ENCODE assay signal across 13 mouse cellular contexts in the genomic region with DNA sequence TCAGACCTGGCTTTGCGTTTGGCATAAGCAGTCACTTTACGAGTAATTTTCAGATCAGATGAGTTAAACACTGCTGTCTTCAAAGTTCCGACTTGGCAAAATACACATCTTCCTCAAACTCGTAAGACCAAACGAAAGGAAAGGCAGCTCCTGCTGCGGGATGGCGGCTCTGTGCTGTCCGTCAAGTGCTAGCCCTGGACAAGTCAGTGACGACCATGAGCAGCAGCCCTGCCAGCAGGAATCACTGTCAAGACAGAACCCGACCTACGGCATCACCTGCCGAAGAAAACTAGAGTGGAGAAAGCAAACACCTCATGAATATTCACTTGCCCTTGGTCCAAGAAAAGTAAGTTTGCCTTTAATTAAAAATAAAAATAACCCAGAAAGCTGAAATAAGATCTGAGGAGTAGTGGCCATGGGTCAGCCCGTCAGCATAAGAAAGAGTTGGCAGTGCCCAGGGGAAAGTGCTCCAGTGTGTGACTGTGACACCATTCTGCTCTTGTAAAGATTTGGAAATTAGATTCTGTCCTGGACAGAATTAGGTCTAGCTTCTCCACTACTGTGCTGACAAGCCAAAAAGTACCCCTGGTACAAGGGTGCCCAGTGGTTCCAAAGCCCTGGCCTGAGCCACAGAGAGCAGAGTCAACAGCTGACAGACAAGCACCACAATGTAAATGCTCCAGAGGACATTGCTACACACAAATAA.
DNase-seq lines count a peak whose midpoint lies in the region; ATAC-seq and TF ChIP-seq lines count a peak whose summit lies in the region.
"Had no signal": no experiment of that assay in that cellular context is flagged by ENCODE, and none has a peak within 500 bp of the region (broad histone marks: within the 10 kb centered on the region; RNA-seq: fewer than 3 reads in every experiment).

No protein-coding gene starts in this region.

- H3K4me1 ChIP-seq in cortical plate, adult 2 months (ENCODE audit: control insufficient read depth, insufficient read depth, low read length) = peaks cover 1% of the 10 kb centered on the region
- peaks cover 28% of the 10 kb centered on the region for H3K4me1 ChIP-seq in hindbrain, embryonic 15.5 days (replicated peaks)

- H3K27ac ChIP-seq in cortical plate, adult 2 months (ENCODE audit: insufficient read depth, low read length) = peak overlapping the region; percentile 69; the same call in 1 of the 2 replicates
- peak overlapping the region; percentile 38; the same call in 1 of the 2 replicates for H3K27ac ChIP-seq in hindbrain, embryonic 15.5 days (replicated peaks)

- H3K9ac ChIP-seq in hindbrain, embryonic 15.5 days = no peak overlapping the region

- intact Hi-C loops in gastrocnemius, postnatal 14 days (cut with DNase I; ENCODE audit: low total_unique reads) = no loop called here
- intact Hi-C loops in left cerebral cortex, postnatal 4 days (cut with DNase I) = no loop called here

- H3K9me3 ChIP-seq in hindbrain, embryonic 15.5 days = no peaks in the 10 kb centered on the region

- H3K4me2 ChIP-seq in hindbrain, embryonic 15.5 days = no peak overlapping the region
- H3K4me2 ChIP-seq: liver, embryonic 11.5 days had no signal

- ATAC-seq in hindbrain, embryonic 15.5 days (ENCODE audit: low FRiP score, low read depth) = no peak
- ATAC-seq in megakaryocyte progenitor cell, adult 5-6 weeks (replicated peaks; ENCODE audit: poor library complexity) = no peak
- ATAC-seq: Patski had no signal

- H3K36me3 ChIP-seq in hindbrain, embryonic 15.5 days = no peaks in the 10 kb centered on the region; the same call in 1 of the 2 replicates

- no peaks in the 10 kb centered on the region for H3K27me3 ChIP-seq in hindbrain, embryonic 15.5 days
- H3K27me3 ChIP-seq: Patski had no signal

- TF ChIP-seq POLR2A in cortical plate, adult 2 months (IDR thresholded peaks at IDR 0.05; ENCODE audit: extremely low read depth, insufficient read depth, low read length) = no peak

- TF ChIP-seq CTCF in cortical plate, adult 2 months (IDR thresholded peaks at IDR 0.05; ENCODE audit: extremely low read depth, insufficient read depth, low read length) = no peak

- DNase-seq in gastrocnemius, adult 8-10 months (ENCODE audit: low spot score in 2 of 2) = peak; percentile 16 to 30
- DNase-seq in gastrocnemius, postnatal 14 days = no peak
- peak; percentile 19 for DNase-seq in left cerebral cortex, postnatal 4 days
- DNase-seq in left cerebral cortex, adult 18-20 months (ENCODE audit: low spot score in 2 of 2) = no peak
- DNase-seq in adrenal gland, postnatal 4 days (ENCODE audit: low spot score in 2 of 2) = no peak
- DNase-seq: adrenal gland, postnatal 25 days; cerebellum, adult 18-20 months; gastrocnemius, postnatal 36 days had no signal

- WGBS in hindbrain, embryonic 15.5 days = 70% methylated on average over 13 of the region's 13 CpGs

- no peak overlapping the region for H3K4me3 ChIP-seq in cortical plate, adult 2 months (ENCODE audit: insufficient read depth, low read length)
- H3K4me3 ChIP-seq in hindbrain, embryonic 15.5 days = no peak overlapping the region

Comparison
In these comparisons a context has a peak if more than half of its experiments do, and no peak if none do; other contexts are left out.
1. DNase-seq: peak in gastrocnemius, adult 8-10 months (2 of 2) and left cerebral cortex, postnatal 4 days (single experiment); none in gastrocnemius, postnatal 14 days (single experiment), left cerebral cortex, adult 18-20 months (0 of 2) and adrenal gland, postnatal 4 days (0 of 2).